Mouse (Mus musculus): ENCODE results near the gene Med15.

GRCm38 (mm10) chr16:17776828-17777227 lies 44.1 kb upstream of the Med15 start:
- no peak for TF ChIP-seq EP300 (IDR thresholded peaks at IDR 0.05; ENCODE audit: low read depth)
- TF ChIP-seq CTCF (IDR thresholded peaks at IDR 0.05; ENCODE audit: low read depth): peak; percentile 72
